Mouse (Mus musculus) mesoderm, embryonic 11.5 days (tissue): ENCODE results near the gene Snx11.
"Not testable (repeated sequence)": the region's sequence is repeated elsewhere in the genome, so short reads cannot be mapped to it uniquely, and the experiment has no call there.

Experiments used
- DNase-seq: peaks from one replicate; pipeline ENCODE4 v3.0.0-alpha.2; 2012; ENCODE audit warnings: low read depth, low spot score

Gene Snx11

DNA sequence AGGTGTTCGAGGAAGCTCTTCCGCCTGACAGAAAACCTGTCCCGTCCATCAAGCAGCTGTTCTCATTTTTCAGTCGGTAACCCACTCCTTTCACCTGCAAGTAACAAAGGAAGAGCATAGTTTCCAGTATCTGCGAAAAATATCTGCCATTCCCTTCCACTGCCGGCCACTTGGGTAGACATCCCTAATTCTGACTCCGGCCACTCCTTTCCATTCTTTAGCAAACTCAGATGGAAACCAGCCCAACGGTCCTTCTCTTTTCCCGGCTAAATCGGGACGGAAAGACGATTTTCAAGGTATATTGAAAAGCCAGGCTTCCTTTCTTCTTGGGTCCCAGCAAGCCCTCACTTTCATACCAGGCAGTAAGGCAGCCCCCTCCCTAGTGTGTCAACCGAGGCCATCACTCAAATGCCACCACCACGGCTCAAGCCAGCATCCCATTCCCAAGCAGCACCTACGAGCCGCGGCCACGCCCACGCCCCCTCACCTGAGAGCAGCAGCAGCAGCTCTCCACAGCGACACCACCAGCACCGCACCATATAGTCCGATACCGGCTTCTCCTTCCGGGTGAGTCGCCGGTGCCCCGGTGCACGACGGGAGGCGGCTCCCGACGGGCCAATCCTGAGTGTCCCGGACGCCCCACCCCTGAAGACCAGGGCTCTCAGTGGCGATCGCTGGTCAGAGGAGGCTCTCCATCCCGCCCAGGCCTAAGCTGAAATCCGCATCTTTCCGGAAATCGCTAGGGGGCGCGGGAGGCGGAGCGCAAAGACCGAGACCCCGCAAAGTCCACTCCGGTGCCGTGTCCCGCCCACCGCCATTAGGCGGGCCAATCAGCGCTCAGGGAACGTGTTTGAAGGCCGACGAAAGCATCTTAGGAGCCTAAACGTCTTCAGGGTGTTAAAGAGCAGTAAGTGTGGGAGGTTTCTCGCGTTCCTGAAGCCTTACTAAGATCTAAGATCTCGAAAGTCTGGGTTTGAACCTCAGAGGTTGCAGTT, at the start of gene Snx11:
Gene Snx11 (minus strand): TSS at position 592 of the 995 bp plus-strand sequence.
- peak; percentile 99 for DNase-seq

DNA sequence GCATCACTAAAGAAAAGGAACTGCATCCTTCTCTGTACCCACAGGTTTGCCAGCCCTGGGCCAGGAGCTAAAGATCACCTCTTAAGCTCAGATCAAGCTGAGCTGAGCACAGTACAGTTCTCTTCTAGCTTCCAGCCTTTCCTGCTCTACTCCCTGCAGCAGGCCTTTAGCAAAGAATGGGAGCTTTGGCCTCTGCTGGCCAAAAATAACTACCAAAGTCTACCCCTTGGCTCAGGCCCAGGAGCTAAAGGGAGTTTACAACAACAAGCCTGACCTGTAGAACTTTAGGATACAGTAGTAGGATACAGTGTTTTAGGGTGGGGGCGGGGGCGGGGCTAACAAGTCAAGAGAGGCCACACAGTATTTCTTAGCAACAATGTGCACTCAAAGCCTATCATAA, 49.1 kb upstream of the Snx11 start:
- no peak for DNase-seq

DNA sequence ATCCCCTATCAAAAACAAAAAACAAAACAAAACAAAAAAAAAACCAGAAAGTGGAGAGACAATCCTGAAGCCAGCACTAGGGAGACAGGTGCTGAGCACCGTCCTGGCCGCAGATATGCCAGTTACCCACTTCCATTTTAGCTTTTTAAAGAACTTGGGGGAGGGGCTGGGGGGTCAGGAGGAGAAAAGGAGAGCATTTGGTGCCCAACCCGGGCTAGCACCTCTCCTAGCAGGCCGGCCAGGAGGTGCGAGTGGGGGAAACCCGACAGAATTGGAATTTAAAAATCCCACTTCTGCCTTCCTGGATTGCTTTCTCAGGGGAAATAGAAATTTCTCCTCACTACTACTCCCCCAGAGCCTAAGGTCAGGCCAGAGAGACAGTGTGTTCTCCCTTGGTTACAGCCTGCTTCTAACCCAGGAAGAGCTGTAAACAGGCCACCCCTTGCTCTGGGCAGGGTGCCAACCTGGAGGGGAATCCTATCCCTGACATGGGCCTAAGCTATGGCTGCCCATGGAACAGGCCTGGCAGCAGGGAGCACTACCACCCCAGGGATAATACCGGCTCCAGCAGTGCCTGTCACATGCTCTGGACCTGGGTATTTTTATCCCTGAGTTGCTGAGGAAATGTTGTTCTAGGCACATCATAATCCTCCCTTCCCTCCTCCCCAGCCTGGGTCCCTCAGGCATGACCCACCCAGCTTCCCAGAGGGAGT, 47.6 kb upstream of the Snx11 start:
- DNase-seq, result no peak

DNA sequence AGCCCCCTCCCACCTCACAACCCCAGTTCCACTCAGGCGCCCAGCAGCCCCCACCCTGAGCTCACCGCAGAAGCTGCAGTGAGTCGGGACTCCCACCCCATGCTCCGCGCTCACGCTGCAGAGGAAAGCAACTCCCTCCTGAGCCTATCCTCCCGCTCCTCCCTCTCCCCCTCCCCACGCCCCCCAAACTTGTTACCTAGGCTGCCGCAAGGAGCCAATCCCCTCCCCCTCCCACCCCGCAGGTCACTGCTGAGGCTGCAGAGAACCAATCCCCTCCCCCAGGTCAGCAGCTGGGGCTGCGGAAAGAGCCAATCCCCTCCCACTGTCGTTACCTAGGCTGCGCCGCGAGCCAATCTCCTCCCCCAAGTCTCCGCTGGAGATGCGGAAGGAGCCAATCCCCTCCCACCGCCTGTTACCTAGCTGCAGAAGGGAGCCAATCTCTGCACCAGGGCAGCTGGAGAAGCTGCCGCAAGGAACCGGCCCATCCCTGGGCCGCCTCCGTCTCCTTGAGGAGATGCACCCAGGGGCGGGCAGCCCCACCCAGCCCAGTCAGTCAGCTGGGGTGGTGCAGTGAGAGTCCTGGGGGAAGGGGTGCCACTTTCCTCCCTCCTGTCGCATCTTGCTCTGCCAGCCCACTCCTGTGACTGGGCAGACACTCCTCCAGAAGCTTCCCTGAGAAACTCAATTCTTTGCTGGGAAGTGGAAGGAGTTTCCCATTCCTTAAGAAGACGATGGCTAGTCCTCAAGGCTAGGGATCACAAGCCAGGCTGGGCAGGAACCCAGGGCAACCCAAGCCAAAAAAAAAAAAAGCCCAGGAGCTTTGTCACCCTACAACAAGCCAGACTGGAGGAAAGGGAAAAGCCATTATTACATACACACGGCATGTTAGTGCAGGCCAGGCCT, 46.8 kb upstream of the Snx11 start:
- peak; percentile 98 for DNase-seq

GRCm38 (mm10) chr11:96823471-96823837, 46.1 kb upstream of the Snx11 start:
- DNase-seq, result no peak

DNA sequence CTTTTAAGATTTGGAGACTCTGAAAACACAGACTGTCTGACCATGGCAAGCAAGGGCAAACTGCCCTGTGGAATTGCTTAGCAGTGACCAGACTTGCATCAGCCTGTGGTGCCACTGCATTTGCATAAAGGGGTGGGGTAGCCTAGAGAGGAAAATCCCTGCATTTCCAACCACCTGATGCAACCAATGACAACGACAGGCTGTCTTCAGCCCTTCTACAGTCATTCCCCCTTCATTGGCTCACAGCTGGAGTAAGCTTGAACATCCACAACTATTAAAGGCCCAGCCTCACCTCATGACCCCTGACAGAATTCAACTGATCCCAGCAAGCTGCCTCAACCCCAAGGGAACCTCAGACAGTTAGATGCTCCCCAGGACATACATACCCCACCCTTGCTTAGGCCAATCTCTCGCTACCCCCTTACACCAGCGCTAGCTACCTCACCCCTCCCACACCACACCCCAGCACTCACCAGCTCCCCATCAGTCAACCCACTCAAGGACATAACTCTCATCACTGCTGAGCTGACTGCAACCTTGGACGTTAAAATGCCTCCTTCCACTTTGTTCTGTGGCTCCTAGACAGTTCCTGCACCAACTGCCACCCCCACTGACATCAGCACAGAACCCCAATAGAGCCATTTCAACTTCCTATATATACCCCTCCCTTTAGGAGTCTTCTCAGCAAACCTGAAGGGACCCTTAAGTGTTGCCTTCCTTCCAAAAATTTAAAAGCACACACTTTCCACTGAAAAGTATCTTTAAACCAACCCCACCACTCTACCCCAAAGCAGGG, 45.5 kb upstream of the Snx11 start:
- no peak for DNase-seq

GRCm38 (mm10) chr11:96821956-96822355, 44.6 kb upstream of the Snx11 start:
- DNase-seq, result no peak

DNA sequence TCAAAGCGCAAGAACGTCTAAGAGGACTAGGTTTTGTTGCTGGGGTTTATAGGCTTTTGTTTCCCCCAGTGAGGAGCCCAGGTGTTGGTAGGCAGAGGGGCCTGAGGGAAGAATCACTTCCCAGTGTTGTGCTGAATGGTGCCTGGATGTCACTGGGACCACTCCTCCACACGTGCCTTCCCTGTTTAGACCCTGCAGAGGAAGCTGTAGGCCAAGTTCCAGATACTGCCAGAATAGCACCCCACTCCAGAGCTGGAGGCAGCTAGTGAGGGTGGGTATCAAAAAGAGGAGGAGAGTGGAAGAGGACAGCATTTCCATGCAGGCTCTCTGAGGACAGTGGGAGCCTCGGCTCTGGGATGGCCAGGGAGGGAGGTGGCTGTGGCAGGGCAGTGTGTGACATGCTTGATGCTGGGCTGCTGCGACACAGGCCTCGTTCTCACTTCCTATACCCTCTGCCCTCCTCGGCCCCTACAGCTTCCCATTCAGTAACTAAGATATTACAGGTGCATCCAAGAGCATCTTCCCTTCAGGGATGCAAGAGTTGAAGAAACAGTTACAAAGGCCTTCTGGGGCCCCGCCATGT, 40.9 kb upstream of the Snx11 start:
- DNase-seq, result no peak

DNA sequence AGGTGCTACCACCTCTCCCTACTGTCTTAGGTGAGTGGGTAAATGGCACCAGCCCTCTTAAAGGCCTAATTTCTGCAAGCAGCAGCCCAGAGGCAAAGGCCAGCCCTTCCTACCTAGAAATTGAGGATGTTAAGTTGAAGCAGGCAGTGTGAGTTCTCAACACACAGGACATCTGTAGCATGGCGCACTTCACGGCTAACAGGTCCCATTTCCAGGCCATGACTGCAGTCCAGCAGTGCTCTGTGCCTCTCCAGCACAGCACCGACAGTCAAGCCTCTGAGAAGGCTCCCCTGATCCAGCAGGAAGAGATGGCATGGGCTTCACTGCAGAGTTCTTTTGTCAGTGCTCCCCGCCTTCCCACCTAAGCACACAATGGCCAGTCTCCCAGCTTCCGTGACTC, 39.6 kb upstream of the Snx11 start:
- DNase-seq, result no peak

DNA sequence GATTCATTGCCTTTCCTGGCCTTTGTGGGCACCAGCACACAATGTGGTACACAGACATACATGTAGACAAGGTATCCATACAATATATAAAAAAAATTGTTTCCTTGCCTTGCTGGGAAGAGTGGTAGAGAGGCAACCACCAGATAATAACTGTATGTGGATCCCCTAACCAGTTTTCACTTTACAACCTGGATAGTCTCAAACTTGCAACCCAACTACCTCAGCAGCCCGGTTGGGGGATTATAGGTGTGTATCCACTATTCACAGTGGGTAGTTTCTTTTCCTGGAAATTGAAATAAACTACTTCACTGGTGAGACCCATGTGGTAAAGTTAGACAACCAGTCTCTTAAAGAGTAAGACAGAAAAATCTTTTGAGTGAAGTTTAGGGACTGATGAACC, 39.1 kb upstream of the Snx11 start:
- no peak for DNase-seq

DNA sequence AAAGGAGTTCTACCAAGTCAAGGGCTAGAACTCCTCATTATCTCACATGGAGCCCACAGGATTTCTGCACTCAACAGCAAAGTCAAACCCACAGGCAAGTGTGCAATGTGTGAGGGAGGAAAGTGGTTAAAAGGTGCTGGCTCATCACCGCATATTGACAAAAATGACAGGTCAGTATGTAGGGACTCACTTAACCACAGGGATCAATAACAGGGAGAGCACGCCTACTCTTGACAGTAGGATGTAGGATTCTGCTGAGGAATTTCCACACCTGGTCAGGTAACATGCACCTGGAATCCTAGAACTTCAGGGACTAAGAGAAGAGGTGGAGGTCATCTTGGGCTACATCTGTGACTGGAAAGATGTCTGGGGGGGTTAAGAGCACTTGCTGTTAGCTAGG, 38.5 kb upstream of the Snx11 start:
- no peak for DNase-seq

- DNase-seq, result no peak
Measured at GRCm38 (mm10) chr11:96814443-96814842, 37.1 kb upstream of the Snx11 start.

GRCm38 (mm10) chr11:96813920-96814319, 36.6 kb upstream of the Snx11 start:
- DNase-seq, result no peak

- DNase-seq, result no peak
Measured at GRCm38 (mm10) chr11:96813455-96813854, 36.1 kb upstream of the Snx11 start.

GRCm38 (mm10) chr11:96811188-96811587, 33.8 kb upstream of the Snx11 start:
- DNase-seq, result not testable (repeated sequence)

- DNase-seq, result no peak
Measured at GRCm38 (mm10) chr11:96809562-96810235, 32.3 kb upstream of the Snx11 start.

DNA sequence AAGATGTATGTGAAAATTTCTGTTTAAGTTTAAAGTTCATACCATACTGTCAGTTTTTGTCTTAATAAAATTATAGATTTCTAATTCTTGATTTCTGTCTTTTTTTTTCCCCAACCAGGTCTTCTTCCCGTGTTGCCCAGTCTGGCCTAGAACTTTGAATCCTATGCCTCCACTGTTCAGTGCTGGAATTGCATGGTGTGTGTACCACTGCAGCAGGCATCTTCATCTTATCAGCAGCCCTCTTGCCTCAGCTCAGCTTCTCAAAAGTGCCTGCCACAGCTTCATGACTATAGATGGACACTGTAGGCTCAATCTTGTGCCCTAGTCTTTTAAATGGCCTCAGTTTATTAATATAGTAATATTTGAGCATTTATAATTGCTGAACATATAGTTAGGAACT, 30.7 kb upstream of the Snx11 start:
- DNase-seq, result no peak

DNA sequence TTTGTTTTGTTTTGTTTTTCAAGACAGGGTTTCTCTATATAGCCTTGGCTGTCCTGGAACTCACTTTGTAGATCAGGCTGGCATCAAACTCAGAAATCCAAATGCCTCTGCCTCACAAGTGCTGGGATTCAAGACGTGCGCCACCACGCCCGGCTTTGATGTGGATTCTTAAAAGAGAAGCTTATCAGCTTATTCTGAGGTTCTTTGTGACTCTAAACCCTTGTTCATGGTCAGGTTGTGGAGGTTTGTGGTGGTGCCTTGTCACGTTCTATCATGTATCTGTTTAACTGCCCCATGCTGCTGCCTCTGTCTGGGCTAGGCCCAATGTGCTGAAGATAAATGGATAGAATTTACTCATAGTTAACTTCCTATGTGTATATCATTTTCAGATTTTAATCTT, 28.2 kb upstream of the Snx11 start:
- DNase-seq, result no peak

- no peak for DNase-seq
Measured at GRCm38 (mm10) chr11:96799511-96799910, 22.2 kb upstream of the Snx11 start.

DNA sequence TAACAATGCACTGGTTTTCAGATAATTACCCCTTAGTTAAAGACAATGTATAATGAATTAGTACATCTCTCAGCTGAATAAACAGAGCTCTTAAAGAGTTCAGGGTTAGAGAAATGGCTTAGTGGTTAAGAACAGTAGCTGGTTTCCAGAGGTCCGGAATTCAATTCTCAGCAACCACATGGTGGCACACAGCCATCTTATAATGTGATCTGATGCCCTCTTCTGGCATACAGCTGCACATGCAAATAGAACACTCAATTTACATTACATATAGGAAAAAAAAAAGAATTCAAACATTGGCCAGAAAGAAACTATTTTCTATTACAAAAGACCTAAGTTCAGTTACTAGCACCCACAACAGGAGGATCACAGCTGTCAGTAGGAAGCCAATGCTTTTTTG, 19.2 kb upstream of the Snx11 start:
- no peak for DNase-seq
